Mouse (Mus musculus) embryonic stem cell, embryonic (primary cell): Measurements from ENCODE around the gene Cplx3.

Source experiments
- CTCF ChIA-PET, 4 experiments: fragments of 300-600 bp in 2 of 4; fragments of 350-600 bp in 2 of 4; sonication (Branson Sonifier 250); formaldehyde crosslinking; loops; one replicate each; lab custom pipeline; 2022; ENCODE audit warnings: inconsistent platforms in 2 of 4; lab: Charles Lee
- POLR2A ChIA-PET, 4 experiments: fragments of 300-600 bp in 2 of 4; fragments of 350-600 bp in 2 of 4; sonication (Branson Sonifier 250); formaldehyde crosslinking; loops; one replicate each; lab custom pipeline; 2022; ENCODE audit warnings: antibody characterized with exemption in 4 of 4, inconsistent platforms in 1 of 4; lab: Charles Lee

Cplx3 gene

DNA sequence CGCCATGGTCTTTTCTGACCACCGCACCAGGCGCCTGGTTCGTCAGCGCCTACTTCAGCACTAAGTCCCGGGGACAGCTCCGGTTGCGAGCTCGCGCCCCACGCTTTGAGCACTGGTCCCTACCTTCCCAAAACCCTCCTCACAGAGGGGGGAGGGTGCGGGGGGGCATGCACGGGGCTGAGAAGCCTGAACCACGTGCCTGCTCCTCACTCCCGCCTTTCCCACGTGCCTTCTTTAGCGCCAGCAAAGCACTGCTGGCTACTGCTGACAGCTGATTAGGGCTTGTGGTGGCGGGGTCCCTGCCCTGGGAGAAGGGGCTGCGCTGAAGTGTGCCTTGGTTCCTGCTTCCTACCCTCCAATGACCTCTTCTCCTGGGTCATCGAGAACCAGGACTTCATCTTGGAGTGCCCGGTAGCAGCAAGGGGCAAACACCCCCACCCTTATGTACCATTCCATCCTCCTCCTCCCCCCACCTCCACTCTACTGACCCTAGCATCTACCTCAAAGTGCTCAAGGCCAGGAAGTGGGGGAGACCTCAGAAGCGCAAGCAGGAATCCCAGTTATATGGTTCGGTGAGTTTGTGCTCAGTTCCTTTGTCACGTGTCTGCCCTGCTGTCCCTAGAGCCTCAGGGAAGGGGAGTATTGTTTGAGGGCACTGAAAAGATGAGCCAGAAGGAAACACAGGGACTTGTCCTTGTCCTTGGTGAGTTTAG lies at the start of gene Cplx3:
Cplx3 (minus strand) TSS at position 143 of the 713 bp plus-strand sequence.
- ChIA-PET CTCF (interaction anchor here in 3 of 4 experiments (0.6 to 1.9 kb wide), 9 partner anchors 17 to 471 kb away, joined by 3 to 11 read pairs (median 5); partner anchors contain the start of gene Ulk3 (in 1 of the 3)), POLR2A (interaction anchor here in 3 of 4 experiments (0.6 to 1.4 kb wide), 7 partner anchors 12 to 1537 kb away, joined by 3 to 5 read pairs (median 3); partner anchors contain the start of genes Cox5a (in 1 of the 3), Sema7a (in 1 of the 3), Snupn (in 1 of the 3) and Ulk3 (in 1 of the 3))

- ChIA-PET CTCF (interaction anchor here (0.5 to 5.4 kb wide), 32 partner anchors 8 to 727 kb away, joined by 3 to 38 read pairs (median 3); partner anchors contain the start of genes Edc3 (in 2 of the 4), Man2c1 (in 1 of the 4), Rpp25 (in 1 of the 4) and Snx33 (in 1 of the 4)), POLR2A (interaction anchor here (0.6 to 3.5 kb wide), 16 partner anchors 10 to 353 kb away, joined by 3 to 11 read pairs (median 4); partner anchors contain the start of genes Rpp25 (in 2 of the 4) and Ulk3 (in 2 of the 4))
These were observed 49.7 kb upstream of the Cplx3 start for GRCm38 (mm10) chr9:57655749-57656148.

GRCm38 (mm10) chr9:57654966-57655365 lies 48.9 kb upstream of the Cplx3 start:
- POLR2A ChIA-PET, result interaction anchor here in 2 of 4 experiments (1.0 to 3.5 kb wide), 13 partner anchors 9 to 195 kb away, joined by 3 to 12 read pairs (median 4); partner anchors contain the start of genes Rpp25 (in 2 of the 2), Cox5a (in 1 of the 2) and Edc3 (in 1 of the 2)
- CTCF ChIA-PET, result interaction anchor here (0.6 to 5.4 kb wide), 15 partner anchors 8 to 471 kb away, joined by 3 to 38 read pairs (median 8); no protein-coding TSS in a partner anchor

- POLR2A ChIA-PET, result interaction anchor here (0.6 to 3.5 kb wide), 53 partner anchors 8 to 716 kb away, joined by 3 to 14 read pairs (median 4); partner anchors contain the start of genes Rpp25 (in 2 of the 4), Arid3b (in 1 of the 4), Cox5a (in 1 of the 4) and Edc3 (in 1 of the 4)
- CTCF ChIA-PET, result interaction anchor here (0.6 to 4.0 kb wide), 42 partner anchors 7 to 762 kb away, joined by 3 to 38 read pairs (median 5); partner anchors contain the start of genes Cox5a (in 1 of the 4) and Scamp5 (in 1 of the 4)
These were observed 47.2 kb upstream of the Cplx3 start, which contains the start of gene Csk for GRCm38 (mm10) chr9:57653283-57653682. TSS of gene Csk (minus strand) at chr9:57653631.

- POLR2A ChIA-PET, result interaction anchor here (0.6 to 2.9 kb wide), 41 partner anchors 9 to 716 kb away, joined by 3 to 14 read pairs (median 4); partner anchors contain the start of genes Rpp25 (in 2 of the 4), Arid3b (in 1 of the 4), Cox5a (in 1 of the 4) and Edc3 (in 1 of the 4)
These were observed 46.8 kb upstream of the Cplx3 start for GRCm38 (mm10) chr9:57652855-57653254.

DNA sequence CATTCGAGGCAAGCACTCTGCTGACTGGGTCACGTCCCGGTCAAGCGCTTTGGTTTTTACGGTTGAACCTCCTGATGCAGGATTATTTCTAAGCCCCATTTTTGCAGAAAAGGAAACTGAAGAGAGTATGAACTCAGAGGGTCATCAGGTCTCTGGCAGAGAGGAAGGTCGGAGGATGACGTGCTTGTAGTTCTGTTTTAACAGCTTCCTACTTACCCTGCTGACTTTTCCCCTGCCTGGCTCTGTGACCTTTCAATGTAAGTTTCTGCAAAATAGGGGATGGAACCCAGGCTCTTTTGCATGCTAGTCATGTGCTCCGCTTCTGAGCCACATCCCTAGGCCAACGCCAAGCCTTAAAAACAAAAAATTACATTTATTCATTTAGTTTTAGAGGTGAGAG lies 46.3 kb upstream of the Cplx3 start:
- POLR2A ChIA-PET, result interaction anchor here in 2 of 4 experiments (1.1 to 2.9 kb wide), 9 partner anchors 15 to 701 kb away, joined by 3 to 12 read pairs (median 5); partner anchors contain the start of genes Ppcdc (in 1 of the 2), Snupn (in 1 of the 2) and Ubl7 (in 1 of the 2)
- CTCF ChIA-PET, result interaction anchor here in 3 of 4 experiments (0.7 to 4.0 kb wide), 12 partner anchors 19 to 346 kb away, joined by 3 to 38 read pairs (median 6); partner anchors contain the start of gene Cox5a (in 1 of the 3)

More at GRCm38 (mm10) chr9:57652855-57653254, 46.8 kb upstream of the Cplx3 start:
- CTCF ChIA-PET, result interaction anchor here (0.6 to 4.0 kb wide), 36 partner anchors 7 to 761 kb away, joined by 3 to 38 read pairs (median 5); partner anchors contain the start of genes Cox5a (in 1 of the 4) and Scamp5 (in 1 of the 4)

DNA sequence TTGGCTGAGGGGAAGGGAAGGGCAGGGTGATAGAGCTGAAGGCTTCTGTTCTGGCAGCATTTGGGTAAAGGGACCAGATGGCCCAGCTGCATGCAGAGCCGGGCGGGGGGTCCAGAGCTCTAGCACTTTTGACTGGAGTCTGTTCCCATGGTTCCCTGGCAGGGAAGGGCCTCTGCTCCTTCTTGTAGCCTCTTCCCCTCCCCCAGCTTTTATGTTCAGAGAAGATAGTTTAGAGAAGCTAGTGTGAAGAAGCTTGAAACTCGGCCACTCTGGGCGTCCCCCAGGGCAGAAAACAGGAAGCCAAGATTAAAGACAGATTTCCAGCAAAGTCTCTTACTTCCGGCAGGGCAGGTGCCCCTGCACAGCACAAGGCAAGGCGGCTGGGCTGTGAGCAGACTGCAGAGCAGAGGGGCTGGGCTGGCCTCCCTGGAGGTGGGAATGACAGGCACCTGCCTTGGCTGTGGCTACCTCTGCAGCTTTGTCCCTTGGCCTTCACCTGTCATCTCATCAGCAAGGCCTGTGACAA lies 44.8 kb upstream of the Cplx3 start:
- POLR2A ChIA-PET, result interaction anchor here in 2 of 4 experiments (0.5 to 1.4 kb wide), 4 partner anchors 12 to 147 kb away, joined by 3 to 6 read pairs (median 3); partner anchors contain the start of genes Cox5a (in 1 of the 2) and Rpp25 (in 1 of the 2)
- CTCF ChIA-PET, result interaction anchor here in 3 of 4 experiments (0.5 to 2.4 kb wide), 7 partner anchors 10 to 128 kb away, joined by 3 to 6 read pairs (median 4); no protein-coding TSS in a partner anchor

DNA sequence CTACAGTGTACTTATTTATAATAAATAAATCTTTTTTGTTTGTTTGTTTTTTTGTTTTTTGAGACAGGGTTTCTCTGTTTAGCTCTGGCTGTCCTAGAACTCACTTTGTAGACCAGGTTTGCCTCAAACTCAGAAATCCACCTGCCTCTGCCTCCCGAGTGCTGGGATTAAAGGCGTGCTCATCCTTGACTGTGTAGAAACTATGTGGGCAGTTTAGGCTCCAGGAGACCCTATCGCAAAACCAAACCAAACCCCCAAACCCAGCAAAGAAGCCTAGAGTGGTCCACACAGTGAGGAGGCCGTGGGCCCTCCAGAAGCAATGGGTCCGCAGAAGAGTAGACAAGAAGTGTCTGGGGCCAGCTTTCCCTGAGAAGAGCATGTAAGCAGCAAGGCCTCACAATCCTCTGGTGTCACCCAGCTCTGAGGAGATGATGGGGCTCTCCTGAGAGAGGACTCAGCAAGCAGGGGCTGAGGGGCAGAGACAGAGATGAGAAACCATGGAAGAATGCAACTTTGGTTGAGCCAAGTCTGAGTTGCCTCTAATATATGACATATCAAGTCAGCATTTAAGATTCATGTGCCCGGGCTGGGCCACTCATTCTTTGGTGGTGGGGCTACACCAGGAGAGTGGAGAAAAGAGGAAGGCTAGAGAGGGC lies 44.2 kb upstream of the Cplx3 start:
- CTCF ChIA-PET, result interaction anchor here in 2 of 4 experiments (0.6 to 2.4 kb wide), 5 partner anchors 10 to 134 kb away, joined by 3 to 6 read pairs (median 4); no protein-coding TSS in a partner anchor
- POLR2A ChIA-PET, result interaction anchor here in 2 of 4 experiments (0.5 to 1.4 kb wide), 7 partner anchors 13 to 182 kb away, joined by 3 to 6 read pairs (median 3); partner anchors contain the start of genes Cox5a (in 1 of the 2) and Rpp25 (in 1 of the 2)

GRCm38 (mm10) chr9:57647286-57648108 lies 41.4 kb upstream of the Cplx3 start:
- CTCF ChIA-PET, result interaction anchor here (0.6 to 2.5 kb wide), 8 partner anchors 8 to 1426 kb away, joined by 3 to 17 read pairs (median 4); partner anchors contain the start of gene Neil1 (in 1 of the 4)

DNA sequence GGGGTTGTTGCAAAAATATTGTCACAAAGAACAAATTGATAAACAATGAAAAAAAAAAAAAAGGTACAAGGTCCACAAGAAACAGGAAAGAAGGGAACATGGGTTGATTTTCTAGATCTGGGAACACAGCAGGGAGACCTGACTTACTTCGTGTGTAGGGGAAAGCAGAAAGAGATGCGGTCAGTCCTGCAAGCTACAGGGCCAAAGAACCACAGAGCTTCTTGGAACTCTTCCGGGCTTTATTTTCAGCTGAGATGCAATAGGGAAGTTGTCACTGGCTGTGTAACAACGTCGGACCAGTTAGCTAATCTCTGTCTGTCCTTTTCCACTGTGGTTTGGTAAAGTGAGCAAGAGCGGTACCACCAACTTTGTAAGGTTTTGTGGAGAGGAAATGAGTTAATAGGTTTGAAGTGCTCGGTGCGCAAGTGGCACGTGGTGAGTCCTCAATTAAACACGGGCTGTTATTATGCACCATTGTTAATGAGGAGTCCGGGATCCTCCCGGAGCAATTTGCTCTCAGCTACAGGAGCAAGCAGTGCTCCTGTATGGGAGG lies 40.5 kb upstream of the Cplx3 start:
- ChIA-PET CTCF (interaction anchor here (0.6 to 2.5 kb wide), 9 partner anchors 8 to 354 kb away, joined by 3 to 17 read pairs (median 4); partner anchors contain the start of gene Csk (in 1 of the 4)), POLR2A (interaction anchor here (0.6 to 2.3 kb wide), 9 partner anchors 9 to 903 kb away, joined by 3 to 7 read pairs (median 3); partner anchors contain the start of gene Ulk3 (in 1 of the 4))

More at GRCm38 (mm10) chr9:57647286-57648108, 41.4 kb upstream of the Cplx3 start:
- POLR2A ChIA-PET, result interaction anchor here in 3 of 4 experiments (0.6 to 2.3 kb wide), 5 partner anchors 8 to 608 kb away, joined by 3 to 7 read pairs (median 3); no protein-coding TSS in a partner anchor

DNA sequence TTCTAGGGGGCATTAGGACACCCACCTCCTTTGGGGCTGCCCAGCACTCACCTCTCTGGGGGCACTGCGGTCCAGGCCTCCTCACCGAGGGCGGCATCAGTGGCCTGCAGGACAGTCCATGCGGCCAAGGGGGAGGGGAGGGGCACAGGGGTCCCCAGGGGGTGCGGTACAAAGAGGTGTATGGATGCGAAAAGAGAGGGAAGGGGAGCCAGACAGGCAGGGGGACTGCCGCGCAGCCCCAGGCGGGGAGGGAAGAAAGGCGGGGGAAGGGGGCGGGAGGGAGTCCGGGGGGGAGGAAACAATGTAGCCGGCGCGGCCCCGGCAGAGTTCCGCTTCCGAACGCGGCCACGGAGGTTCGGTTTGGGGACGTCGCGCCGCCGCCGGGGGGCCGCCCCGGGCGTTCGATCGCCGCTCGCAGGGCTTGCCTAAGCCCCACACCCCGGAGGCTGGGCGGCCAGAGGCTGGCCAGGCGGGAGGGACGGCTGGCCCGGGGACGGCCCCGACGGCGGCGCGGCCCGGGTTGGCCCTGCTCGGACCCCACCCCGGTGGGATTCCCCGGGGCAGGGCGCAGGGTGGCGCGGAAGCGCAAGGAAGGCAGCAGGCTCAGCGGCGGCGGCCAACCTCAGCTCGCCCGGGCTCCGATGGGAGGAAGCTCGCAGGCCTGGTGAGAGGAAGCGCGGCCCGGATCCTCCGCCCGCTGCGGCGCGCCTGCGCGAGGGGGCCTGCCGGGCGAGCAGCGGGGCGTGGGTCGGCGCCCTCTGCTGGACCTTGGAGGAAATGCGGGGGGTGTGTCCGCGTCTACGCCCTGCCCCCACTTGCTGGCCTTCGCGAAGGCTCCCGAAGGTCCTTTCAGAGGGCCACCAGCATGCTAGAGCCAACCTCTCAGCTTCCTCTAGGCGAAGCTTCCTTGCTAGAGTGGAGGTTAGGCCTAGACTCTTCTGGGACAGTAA lies 39.1 kb upstream of the Cplx3 start:
- CTCF ChIA-PET, result interaction anchor here (0.5 to 2.5 kb wide), 24 partner anchors 9 to 756 kb away, joined by 3 to 17 read pairs (median 4); partner anchors contain the start of gene Csk (in 1 of the 4)

DNA sequence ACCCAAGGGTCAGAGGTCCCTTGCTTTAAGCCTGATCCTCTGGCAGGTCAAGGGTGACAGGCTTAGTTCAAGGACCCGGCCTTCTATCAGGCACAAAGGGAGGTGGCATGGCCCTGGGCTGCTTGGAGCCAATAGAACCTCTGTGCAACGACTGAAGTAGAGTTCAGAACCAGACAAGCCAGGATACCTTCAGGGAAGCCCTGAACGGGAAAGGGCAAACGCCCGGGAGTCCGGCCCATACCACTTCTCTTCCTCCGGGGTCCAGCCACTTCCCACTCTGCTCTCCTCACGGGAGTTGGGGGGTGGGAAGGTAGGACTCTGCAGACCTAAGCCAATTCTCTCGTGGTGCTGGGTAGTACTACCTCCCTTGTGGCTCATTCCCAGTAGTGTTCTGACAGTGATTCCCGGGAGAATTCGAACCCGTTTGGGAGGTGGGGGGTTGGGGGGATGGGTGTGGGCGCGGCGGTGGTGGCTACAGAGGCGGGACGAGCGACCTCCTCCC lies 38.4 kb upstream of the Cplx3 start:
- CTCF ChIA-PET, result interaction anchor here in 3 of 4 experiments (0.6 to 1.7 kb wide), 4 partner anchors 13 to 195 kb away, joined by 3 to 5 read pairs (median 4); no protein-coding TSS in a partner anchor
- POLR2A ChIA-PET, result no interaction called here

More for the DNA sequence above, 39.1 kb upstream of the Cplx3 start:
- POLR2A ChIA-PET, result interaction anchor here (0.5 to 2.3 kb wide), 17 partner anchors 9 to 638 kb away, joined by 3 to 7 read pairs (median 3); partner anchors contain the start of genes Cox5a (in 1 of the 4), Csk (in 1 of the 4), Mpi (in 1 of the 4) and Ulk3 (in 1 of the 4)

DNA sequence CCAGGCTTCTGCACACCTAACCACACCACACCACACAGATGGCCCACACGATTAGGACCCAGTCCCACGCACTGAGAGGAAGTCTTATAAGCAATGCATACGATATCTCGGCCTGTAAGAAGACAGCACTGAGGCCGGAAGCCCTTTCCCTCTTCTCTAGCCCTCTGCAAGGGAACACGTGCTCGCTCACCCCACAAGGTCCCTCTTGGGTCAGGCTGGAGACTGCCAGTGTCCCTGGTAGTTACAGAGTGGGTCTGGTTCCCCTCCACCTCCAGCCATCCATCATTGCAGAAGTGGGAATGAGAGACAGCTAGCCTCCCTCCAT lies 37.7 kb upstream of the Cplx3 start:
- ChIA-PET POLR2A (interaction anchor here in 2 of 4 experiments (0.6 to 1.3 kb wide), 2 partner anchors 9 to 38 kb away, joined by 3 to 4 read pairs; partner anchors contain the start of gene Csk (in 1 of the 2)), CTCF (interaction anchor here in 2 of 4 experiments (0.6 to 1.7 kb wide), 5 partner anchors 12 to 1941 kb away, joined by 3 to 5 read pairs (median 4); no protein-coding TSS in a partner anchor)
